Mouse (Mus musculus): ENCODE data around the gene Tenm2. TPM values are rescaled to one million over a fixed set of nuclear protein-coding genes. Genes with fewer than 3 reads are reported as not detected.

The Tenm2 gene
- total RNA-seq, 4 experiments from 2014 or later: 143 to 181 (median 156) TPM

GRCm38 (mm10) chr11:36698268-36698667 is 537.5 kb downstream of the Tenm2 start:
- DNase-seq (ENCODE audit: low spot score in 2 of 2): no peak

- no peak for DNase-seq (ENCODE audit: low spot score in 2 of 2)
These were observed 537.9 kb downstream of the Tenm2 start for GRCm38 (mm10) chr11:36697816-36698215.

DNA sequence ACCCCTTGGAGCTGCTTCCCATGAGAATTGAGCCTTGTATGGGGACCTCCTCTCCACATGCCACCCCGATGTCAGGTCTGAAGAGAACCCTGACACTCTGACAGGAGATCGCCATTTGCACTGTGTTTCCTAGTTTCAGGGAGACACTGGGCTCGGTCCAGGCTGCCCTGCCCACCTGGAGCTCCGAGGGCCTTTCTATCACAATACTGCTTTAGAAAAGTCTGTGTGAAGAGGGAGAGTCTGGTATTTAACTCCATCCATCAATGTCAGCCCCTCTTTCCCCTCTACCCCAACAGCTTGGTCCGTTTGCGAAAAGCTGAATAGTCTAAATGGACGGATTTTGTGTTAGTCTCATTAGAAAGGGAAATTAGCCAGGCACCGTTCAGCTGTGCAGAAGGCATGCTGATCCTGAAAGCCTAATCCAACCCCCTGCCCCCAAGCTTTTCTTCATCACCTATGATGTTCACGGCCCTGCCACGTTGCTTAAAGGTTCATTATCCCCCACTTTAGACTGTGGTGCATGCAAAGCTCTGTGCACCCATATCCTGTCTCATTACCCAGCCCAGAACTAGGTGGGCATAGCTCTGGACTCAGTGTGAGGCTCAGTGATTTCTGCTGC is 538.6 kb downstream of the Tenm2 start:
- DNase-seq (ENCODE audit: low spot score in 2 of 2): no peak

DNA sequence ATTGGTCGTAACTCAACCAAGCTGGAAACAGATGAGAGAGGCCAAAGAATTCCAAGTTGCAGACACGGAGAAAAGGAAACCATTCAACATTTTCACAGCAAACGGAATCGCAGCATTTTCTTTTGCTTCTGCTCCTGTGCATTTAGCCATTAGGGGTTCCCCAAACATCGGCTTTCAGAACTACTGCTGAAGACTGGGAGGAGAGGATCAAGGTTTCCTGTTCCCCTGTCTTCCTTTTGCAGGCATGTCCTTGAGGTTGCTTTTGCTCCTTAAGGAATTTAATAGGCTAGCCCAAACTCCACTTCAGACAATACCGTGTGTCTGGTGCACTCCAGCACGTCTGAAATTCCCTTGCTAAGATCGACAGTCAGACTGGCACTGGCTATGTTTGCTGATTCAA is 541.0 kb downstream of the Tenm2 start:
- DNase-seq (ENCODE audit: low spot score in 2 of 2): no peak

GRCm38 (mm10) chr11:36692637-36693036 is 543.1 kb downstream of the Tenm2 start:
- DNase-seq (ENCODE audit: low spot score in 2 of 2): no peak

GRCm38 (mm10) chr11:36690826-36691225 is 544.9 kb downstream of the Tenm2 start:
- DNase-seq (ENCODE audit: low spot score in 2 of 2): no peak

DNA sequence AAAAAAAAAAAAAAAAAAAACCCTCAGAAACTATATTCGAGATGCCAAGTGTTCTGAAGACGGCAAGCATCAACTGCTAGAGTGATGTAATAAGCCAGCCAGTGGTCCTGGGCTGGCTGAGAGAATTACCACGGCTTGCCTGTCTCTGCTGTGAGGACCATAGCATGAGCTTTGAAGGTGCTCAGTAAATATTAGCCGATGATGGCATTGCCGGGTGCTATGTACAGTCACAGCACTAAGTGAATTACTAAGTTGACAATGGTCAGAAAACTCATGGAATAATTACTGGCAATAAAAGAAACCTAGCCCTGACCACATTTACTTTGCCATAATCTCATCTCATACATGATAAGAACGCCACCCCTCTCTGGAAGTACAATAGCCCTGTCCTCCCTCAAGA is 549.5 kb downstream of the Tenm2 start:
- no peak for DNase-seq (ENCODE audit: low spot score in 2 of 2)

- no peak for DNase-seq (ENCODE audit: low spot score in 2 of 2)
These were observed 556.4 kb downstream of the Tenm2 start for GRCm38 (mm10) chr11:36679361-36679760.

DNA sequence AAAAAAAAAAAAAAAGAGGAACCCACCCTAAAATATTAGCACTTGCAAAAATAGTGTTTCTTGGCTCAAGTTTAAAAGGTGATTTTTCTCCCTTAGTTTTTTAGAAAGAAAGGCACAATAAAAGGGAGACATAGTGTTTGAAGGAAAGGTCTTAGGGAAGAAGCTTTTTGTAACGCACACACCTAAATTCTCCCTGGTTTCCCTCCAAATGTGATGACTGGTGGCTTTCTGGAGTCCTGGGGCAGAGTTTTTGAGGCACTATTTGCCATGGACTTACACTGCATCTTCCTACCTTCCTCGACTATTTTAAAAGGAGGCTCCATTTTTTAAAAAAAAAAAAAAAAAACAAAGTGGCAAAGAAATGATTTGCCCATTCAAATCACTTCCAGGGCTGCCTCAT is 557.2 kb downstream of the Tenm2 start:
- DNase-seq (ENCODE audit: low spot score in 2 of 2): no peak

DNA sequence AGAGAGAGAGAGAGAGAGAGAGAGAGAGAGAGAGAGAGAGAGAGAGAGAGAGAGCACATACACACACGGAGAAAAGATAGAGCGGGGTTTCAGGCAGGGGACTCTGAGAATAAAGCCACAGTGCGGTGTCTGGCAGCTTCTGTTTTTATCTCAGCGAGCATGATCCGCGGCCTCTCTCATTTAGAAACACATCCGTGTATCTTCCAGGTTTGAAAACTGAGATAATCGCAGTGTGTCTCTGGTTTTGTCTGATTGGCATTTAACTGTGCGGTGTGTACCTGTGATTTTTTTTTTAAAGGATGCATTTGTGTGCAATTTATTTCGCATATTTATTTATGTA is 557.7 kb downstream of the Tenm2 start:
- DNase-seq (ENCODE audit: low spot score in 2 of 2): no peak

DNA sequence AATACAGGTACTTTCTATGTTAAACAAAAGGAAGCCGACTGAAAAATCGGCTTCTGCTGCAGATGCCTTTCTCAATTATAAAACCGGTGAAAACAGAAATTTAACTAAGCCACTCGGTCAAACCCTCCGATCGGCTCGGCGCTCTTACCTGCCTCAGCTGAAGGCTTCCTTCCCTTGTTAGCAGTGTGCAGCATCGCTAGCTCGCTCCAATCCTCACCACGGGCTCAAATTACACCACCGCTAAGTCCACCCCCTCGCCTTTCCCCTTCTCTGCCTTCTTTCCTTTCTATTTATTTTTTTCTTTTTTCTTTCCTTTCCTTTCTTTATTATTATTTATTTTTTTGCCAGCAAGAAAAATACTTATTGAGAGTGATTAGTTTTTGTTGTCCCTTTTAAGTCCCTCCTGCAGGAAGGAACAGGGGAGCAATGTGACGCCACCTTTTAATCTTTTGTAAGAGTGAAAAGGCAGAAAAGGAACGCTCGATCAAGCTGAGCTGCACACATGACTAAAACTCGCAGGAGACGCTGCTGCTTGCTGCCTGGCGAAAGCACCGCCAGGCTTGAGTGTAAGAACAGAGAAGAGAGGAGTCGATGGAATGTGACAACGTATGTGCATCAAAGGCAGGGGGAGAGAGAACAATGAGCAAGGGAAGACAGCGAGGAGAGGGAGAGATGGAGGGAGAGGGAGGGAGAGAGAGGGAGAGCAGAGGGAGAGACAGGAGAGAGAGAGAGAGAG is 558.3 kb downstream of the Tenm2 start:
- DNase-seq (ENCODE audit: low spot score in 2 of 2): peak in 1 of 2 experiments; percentile 54

DNA sequence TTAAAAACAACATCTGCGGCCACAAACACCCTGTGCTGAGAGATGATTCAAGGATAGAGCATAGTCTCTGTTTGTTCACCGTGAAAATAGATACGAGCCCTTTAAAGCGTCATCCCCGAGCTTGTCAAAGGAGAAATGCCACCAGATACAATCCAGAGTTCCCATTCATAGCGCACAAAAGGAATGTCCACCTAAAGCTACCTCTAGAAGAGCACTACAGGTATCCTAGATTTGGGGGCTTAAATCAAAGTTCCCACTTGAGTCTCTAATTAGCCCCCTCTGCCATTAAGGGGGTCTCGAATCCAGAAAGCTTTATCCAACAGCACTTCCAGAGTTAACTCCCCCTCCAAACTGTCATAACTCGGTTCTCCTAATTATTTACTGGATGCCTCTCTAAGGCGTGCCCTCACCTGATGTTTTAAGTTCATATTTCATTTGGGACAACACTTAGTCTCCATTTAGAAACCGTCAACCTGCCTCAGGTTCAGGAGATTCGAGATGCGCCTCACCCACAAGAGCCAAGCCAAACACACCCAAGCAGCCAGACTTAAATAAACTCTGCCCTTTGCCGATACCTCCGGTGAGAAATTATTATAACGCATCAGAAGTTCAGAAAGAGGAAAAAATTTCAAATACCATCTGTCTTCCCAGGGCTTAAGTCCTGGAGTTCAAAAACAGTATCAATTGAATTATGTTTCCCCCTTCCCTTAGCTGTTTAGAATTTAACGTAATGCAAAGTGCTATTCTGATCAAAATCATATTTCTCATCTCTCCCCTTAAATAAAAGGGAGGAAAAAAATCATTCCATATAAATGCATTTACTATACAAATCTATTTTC is 559.1 kb downstream of the Tenm2 start:
- DNase-seq (ENCODE audit: low spot score in 2 of 2): no peak

DNA sequence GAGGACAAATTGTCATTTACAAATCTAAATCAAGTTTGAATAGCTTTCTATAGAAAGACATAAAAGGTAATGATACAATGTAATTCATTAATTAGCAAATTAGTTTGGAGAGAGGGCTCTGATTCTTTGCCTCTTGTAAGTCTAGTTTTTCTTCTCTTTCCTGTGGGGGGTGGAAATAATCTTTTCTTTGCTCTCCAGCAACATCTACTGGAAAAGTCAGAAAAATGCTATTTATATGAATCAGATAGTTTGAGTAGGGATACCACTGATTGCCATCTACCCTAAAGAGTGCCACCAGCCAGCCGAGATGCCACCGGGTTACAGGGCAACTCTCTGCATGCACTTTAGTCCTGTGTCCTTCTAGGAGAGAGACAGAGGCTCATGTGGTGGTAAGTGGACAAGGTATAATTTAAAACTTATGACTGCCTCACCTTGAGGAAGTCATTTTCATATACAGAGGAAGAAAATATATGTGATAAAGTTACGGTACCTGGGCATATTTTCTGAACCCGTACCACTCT is 560.8 kb downstream of the Tenm2 start:
- DNase-seq (ENCODE audit: low spot score in 2 of 2): no peak

DNA sequence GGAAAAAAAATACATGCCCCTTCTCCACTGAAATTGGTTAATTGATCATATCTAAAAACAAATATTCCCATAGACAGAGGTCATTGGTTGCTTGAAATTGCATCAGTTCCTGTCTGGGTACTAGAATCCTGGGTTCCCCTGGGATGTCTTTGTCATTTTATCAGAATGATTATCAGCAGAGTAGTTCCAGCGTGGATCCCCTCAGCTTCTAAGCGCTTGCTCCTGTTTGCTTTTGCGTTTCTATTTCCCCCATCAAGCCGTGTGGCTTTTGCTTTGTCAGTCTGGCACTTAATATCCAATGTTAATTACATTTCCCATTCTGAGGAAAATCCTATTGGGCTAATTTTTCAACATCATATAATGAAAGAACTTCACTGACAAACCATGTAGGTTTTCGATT is 561.6 kb downstream of the Tenm2 start:
- no peak for DNase-seq (ENCODE audit: low spot score in 2 of 2)

GRCm38 (mm10) chr11:36671196-36671595 is 564.6 kb downstream of the Tenm2 start:
- no peak for DNase-seq (ENCODE audit: low spot score in 2 of 2)

GRCm38 (mm10) chr11:36664026-36664425 is 571.7 kb downstream of the Tenm2 start:
- no peak for DNase-seq (ENCODE audit: low spot score in 2 of 2)

- DNase-seq (ENCODE audit: low spot score in 2 of 2): no peak
These were observed 572.2 kb downstream of the Tenm2 start for GRCm38 (mm10) chr11:36663571-36663970.

GRCm38 (mm10) chr11:36653656-36654323 is 582.0 kb downstream of the Tenm2 start:
- no peak for DNase-seq (ENCODE audit: low spot score in 2 of 2)

DNA sequence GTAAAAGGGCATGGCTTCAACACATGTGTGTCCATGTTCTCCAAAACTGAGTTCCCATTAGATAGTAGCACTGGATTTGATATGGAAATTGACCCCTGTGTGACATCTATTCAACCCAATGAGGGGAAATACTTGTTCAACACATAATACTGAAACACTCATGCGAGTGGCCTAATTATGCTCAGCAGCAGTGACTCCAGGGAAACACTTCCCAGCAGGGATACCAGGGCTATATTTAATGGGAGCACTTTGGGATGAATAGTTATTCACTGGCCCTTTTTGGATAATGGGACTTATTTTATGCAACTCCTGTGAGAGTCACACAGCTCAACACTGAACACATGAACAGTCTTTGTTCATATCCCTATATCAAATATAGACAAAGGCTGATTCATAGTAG is 588.6 kb downstream of the Tenm2 start:
- no peak for DNase-seq (ENCODE audit: low spot score in 2 of 2)

DNA sequence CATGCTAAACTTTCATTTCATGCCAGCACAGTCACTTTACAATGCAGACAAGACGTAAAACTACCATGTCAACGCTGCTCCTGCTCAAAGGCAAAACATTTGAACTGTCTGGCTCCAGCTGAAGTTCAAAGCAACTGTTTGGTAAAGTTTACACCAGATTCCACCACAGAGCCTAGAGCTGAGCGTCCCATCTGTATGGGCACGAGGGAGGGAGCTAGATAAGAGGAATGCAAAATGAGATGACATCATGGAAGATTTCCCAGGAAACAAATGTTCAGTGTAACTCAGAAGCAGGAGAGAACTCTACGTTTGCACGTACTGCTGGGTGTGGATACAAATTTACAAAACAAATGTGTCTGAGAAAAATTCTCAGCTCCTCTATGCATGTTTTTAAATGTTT is 600.7 kb downstream of the Tenm2 start:
- DNase-seq (ENCODE audit: low spot score in 2 of 2): no peak

DNA sequence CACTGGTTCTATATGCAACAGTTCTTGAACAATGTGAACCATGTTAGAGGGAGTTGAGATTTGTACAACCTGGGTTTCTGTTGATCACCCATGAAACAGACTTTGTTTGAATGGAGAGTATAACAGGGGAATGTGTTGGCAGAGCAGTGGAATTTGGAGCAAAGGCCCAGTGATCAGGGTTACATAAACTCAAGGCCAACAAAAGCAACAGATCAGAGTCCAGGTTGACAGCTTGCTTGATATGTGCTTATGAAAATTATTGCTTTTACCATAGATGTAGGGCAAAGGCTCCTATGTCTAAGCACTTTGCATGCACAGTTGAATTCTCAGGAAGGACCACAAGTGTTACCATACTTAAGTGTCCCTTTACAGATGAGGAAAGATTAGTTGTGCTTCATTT is 603.6 kb downstream of the Tenm2 start:
- DNase-seq (ENCODE audit: low spot score in 2 of 2): no peak

DNA sequence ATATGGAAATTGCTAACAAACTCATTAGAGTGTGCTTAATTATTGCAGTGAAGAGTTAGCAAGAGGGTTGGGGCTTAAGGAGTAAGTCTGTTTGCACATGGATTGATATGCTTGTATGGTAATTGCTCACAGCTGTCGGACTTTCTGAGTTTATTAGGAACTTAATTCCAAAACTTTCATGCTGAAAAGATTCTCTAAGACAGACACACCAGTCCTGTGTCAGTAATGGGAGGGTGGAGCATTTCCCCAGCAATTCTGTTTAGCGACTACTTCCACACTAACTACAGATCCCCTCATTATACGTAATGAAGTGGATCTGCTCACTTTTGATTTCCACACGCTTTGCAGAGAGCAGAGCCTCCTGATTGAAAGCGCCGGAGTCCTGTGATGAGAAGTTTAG is 622.0 kb downstream of the Tenm2 start:
- no peak for DNase-seq (ENCODE audit: low spot score in 2 of 2)

Data from layer of hippocampus, adult 8-10 months (tissue).